Mouse (Mus musculus) brain, embryonic 14.5 days (tissue): Measurements from ENCODE around the gene 2310022A10Rik. TPM values are rescaled to one million over a fixed set of nuclear protein-coding genes. Genes with fewer than 3 reads are reported as not detected.
"Not testable (repeated sequence)": the region's sequence is repeated elsewhere in the genome, so short reads cannot be mapped to it uniquely, and the experiment has no call there.

ENCODE experiments used
- DNase-seq: peaks from one replicate; pipeline ENCODE4 v3.0.0-alpha.2; 2011; ENCODE audit warnings: low read depth
- CTCF ChIP-seq: fragments of 200-500 bp; IDR thresholded peaks from 2 replicates; pipeline ENCODE4 v1.5.1; 2012; ENCODE audit warnings: inconsistent platforms, mild to moderate bottlenecking, moderate library complexity, borderline replicate concordance; ENCODE audit not compliant: insufficient read depth, insufficient read length; ENCODE audit errors: extremely low read depth
- POLR2A ChIP-seq: fragments of 200-500 bp; IDR thresholded peaks from 2 replicates; pipeline ENCODE4 v1.6.1; 2012; ENCODE audit warnings: mild to moderate bottlenecking, inconsistent platforms, borderline replicate concordance; ENCODE audit not compliant: poor library complexity, insufficient read depth, insufficient read length, severe bottlenecking; ENCODE audit errors: extremely low read depth
- polyA plus RNA-seq: library from polyadenylated mRNA; depleted of rRNA; stranded (reverse); fragments of >200 nt; gene quantifications from 2 replicates; pipeline ENCODE4 v1.2.3, GENCODE M21; 2012; rRNA removed

The 2310022A10Rik gene
- polyA plus RNA-seq, 1 experiment: 42.8 TPM

DNA sequence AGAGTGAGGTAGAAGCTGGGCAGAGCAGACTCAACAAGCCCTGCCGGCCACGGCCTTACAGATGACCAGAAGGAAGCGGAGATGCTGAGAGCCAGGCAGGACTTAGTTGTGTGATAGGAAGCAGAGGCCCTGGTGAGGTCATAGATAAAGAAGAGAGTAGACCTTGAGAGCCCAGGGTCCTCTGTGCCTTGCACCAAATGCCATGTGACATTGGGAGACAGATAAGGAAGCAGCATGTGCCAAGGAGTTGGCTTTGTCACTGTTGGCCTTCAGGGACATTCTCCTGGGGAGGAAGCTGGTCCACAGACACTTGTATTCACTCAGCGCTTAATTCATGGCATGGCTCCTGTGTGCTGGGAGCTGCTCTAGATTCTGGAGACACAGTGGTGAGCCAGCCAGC is 56.3 kb downstream of the 2310022A10Rik start:
- TF ChIP-seq CTCF: no peak
- TF ChIP-seq POLR2A: no peak

DNA sequence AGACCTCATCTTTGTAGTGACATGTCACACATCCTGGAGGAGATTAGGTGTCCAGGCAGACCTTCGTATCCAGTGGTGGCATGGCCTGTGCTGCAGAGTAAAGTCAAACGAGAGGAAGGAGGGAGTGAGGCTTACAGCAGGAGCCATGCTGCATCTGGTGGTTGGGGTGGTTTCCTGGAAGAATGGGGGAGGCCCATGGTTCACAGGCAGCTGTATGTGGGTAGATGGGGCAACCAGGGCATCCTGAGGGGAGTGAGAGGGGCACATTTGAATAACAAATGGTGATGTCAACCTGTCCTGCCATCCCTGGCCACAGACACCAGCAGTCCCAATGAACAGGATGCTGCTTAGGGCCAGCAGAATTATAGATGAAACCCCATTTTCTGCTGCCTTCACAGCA is 56.7 kb downstream of the 2310022A10Rik start:
- TF ChIP-seq CTCF (no peak), POLR2A (no peak)
- DNase-seq: no peak

More for the DNA sequence above, 56.3 kb downstream of the 2310022A10Rik start:
- no peak for DNase-seq

DNA sequence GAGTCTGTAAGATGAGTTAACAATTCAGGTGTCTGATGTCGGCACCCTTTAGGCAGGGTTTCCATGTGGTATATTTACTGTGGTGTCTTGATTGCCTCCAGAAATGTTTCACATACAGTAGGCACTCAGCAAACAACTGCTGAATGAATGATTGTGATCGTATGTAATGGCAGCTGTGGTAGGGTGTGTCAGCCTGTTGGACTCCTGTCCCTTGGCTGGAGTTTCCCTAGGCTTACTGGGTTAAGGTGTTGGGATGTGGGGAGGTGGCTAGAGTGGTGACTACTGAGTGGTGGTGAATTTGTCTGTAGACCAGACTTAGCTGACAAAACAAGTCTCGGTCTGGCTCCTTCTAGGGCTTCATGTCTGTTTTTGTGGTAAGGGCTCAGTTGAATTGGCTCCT is 57.3 kb downstream of the 2310022A10Rik start:
- TF ChIP-seq POLR2A (no peak), CTCF (no peak)
- no peak for DNase-seq

DNA sequence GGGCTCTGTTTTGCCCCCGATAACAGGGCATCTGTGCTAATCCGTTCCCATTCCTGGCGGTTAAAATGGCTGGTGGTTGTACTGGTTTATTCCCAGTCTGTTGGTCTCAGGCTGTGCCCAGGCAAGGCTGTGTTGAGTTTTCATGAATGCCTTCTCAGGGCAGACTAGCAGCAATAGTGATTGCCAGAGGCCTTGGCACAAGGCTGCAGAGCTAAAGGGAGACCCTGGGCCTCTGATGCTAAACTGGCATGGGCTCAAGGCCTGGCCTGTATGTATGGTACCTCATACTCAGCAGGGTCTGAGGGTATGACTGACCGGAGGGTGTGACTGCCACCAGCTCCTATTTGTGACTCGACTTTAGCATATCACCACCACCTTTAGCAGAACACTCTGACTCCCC is 57.8 kb downstream of the 2310022A10Rik start:
- TF ChIP-seq POLR2A (no peak), CTCF (no peak)
- no peak for DNase-seq

DNA sequence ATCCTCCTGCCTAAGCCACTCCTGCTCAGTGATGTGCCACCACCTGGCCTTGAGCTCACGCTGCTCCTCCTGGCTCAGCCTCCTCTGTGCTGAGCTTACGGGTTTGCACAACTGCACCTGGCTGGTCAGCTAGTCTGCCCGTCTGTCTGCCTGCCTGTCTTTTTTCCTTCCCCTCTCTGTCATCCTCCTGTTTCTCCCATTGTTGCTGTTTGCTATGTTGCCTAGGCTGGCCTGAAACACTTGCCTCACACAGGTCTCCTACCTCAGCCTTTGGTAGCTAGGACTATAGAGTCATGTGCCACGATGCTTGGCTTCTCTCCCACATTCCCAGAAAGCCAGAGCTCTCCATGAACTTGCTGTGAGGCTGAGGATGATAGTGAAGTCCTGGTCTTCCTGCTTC is 59.9 kb downstream of the 2310022A10Rik start:
- TF ChIP-seq POLR2A (no peak), CTCF (no peak)
- peak; percentile 52 for DNase-seq

DNA sequence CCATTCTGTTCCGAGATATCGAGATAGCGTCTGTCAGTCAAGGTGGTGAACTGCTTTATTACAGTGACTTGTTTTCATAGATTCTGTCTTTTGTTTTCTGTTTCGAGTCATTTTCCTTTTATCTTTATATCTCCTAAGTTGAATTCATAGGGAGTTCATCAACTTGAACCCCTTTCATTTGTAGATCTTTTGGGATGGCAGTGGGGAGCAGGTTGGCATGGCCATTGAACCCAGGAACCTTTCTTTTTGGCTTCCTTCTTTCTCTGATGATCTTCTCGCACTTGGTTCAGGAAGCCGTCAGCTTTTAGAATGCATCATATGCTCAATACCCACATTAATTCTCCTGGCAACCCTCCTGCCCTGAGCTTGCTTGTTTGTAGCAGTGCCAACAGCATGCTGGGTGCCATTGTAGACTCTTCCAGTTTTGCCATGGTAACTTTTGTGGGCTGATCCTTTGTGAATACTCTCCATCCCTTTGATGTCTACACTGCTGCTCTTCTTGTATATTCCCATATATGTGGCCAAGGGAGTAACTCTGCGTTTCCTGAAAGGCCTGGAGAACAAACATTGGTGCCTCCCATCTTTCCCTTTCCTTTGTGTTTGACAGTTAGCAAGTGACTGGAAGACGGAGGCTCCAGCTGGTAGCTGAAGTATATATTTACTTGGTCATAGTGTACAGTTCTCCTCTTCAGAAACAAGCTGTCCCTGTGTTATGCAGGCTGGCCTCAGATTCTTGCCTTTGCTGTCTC is 60.9 kb downstream of the 2310022A10Rik start:
- DNase-seq: peak; percentile 94
- TF ChIP-seq POLR2A (no peak), CTCF (no peak)

DNA sequence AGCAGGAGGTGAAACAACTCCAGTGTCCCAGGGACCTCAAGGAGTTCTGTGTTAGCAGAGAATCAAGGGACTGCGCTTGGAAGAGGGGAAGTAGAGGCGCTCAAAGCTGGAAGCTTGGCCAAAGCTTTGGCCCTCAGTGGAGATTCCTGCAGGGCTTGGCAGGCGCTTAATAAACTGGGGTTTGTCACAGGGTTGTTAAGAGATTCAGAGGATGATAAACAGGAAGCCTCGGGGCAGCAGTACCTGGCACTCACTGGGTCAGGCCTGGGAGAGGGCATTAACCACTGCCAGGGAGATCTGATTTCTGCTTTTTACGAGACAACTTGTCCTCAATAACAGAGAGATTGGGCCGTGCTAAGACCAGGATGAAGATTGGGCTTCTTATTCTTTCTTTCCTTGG is 68.0 kb downstream of the 2310022A10Rik start:
- peak; percentile 25 for DNase-seq
- TF ChIP-seq POLR2A (no peak), CTCF (no peak)

DNA sequence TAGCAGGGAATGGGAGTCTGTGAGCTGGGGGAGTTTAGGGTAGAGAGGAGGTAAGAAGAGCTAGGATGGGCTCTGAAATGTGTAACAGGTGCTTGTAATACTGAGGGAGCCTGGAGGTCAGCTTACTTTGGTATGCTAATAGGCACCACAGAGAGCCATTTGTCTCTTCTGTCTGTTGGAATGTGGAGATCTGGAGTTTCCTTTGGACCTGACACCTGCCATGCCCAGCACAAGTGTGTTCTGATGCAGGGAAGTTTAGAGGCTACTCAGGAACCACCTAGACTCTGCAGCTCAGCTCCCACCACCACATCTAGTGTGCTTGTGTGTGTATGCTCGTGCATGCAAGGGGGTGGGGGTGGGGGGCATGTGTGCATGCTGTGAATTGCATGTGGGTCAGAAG is 69.2 kb downstream of the 2310022A10Rik start:
- no peak for TF ChIP-seq CTCF
- no peak for TF ChIP-seq POLR2A

DNA sequence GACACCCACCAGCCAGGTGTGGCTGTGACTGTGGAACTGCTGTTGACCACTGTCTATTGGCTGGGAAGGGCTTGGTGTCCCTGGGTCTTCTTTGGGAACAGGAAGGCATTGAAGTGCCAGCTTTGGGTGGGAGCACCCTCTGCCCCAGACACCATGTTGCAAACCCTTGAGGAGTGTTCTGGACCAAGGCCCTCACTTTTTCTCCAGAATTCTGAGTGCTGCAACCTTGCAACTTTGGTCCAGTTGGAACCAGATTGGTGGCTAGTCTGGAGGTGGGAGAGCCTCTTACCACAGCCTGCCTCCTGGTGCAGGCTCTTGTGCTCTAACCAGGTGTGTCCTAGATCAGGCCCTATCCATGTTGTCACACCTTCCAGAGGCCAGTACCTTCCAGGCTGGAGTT is 71.9 kb downstream of the 2310022A10Rik start:
- no peak for DNase-seq
- no peak for TF ChIP-seq POLR2A

More for the DNA sequence above, 69.2 kb downstream of the 2310022A10Rik start:
- DNase-seq: no peak

DNA sequence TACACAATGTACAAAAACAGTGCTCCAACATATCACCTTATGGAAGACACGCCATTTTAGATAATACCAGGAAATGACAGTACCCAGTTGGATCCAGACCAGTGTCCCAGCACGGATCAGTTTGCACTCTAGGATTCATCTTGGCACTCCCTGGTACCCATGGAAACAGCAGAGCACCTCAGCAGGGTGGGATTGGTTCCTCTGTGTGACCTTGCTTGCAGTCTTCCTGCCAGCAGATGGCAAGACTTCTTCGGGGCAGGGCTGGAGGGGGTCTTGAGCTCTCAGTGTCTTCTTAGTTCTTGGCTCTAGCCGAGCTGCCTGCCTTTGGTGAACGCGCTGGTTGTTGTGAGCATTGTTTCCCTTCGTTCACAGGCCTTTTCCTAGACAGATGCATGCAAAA is 74.7 kb downstream of the 2310022A10Rik start:
- TF ChIP-seq POLR2A (no peak), CTCF (no peak)
- DNase-seq: no peak

DNA sequence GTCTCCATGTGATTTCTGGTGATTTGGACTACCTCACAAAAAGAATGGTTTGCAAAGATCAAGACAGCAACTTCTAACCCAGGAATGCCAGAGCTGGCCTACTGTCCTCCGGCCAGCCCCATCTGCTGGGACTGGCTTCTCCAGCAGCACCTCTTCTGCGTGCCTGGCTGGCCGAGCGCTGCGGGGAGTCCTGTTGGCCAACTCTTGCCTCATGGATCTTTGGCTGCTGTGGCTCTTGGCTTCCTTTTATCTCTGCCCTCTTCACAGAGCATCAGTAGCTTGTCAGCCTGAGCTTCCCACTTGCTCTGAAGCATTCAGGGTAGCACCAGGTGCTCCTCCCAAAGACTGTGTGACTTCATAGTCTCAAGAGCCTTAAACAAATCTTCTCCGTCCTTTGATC is 75.2 kb downstream of the 2310022A10Rik start:
- DNase-seq: no peak
- TF ChIP-seq POLR2A: no peak
- TF ChIP-seq CTCF: no peak

DNA sequence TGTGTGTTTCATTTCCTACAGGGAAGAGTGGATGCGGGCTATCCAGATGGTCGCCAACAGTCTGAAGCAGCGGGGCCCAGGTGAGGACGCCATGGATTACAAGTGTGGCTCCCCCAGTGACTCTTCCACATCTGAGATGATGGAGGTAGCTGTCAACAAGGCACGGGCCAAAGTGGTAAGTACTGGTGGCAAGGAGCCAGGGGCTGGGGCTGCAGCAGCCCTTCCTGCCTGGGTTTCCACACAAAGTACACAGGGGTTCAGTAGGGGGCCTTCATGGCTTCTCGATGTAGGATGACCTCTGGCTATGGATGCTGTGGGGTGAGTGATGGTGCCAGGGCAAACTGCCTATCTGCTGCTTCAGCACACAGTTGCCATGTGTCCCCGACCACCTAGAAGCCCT is 75.8 kb downstream of the 2310022A10Rik start:
- DNase-seq: not testable (repeated sequence)

DNA sequence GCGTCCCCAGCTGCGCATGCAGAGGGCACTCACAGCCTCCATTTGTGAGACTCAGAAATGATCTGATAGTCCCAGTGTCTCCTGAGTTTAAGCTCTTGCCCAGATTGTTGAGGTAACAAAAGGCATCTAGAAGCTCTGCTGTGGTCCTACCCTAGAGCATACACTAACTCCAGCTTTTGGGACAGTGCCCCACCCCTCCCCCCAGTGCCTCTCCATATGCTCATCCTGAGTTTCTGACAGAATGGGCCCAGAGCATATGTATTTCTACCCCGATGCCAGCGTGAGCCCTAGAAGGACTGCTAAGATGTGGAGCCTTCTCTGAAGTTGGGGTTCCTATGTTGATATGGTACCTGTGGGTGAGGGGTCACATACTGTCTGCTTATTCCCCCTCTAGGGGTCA is 78.4 kb downstream of the 2310022A10Rik start:
- DNase-seq: no peak
- TF ChIP-seq CTCF: no peak
- TF ChIP-seq POLR2A: no peak

Other genes with a start within 250 kb of the 2310022A10Rik start
- 24.3 and 24.4 TPM in 2 replicates for gene Ltbp4, start 215.5 kb upstream of the 2310022A10Rik start, polyA plus RNA-seq
- gene Shkbp1, start 197.2 kb upstream of the 2310022A10Rik start, polyA plus RNA-seq: 142 and 232 TPM in 2 replicates
- 0.20 TPM in 1 of 2 replicates, not detected in the other for gene Gm20479, start 195.8 kb upstream of the 2310022A10Rik start, polyA plus RNA-seq
- 21.0 and 30.4 TPM in 2 replicates for gene Sptbn4, start 105.5 kb upstream of the 2310022A10Rik start, polyA plus RNA-seq
- 13.9 and 19.1 TPM in 2 replicates for gene Blvrb, start 105.3 kb upstream of the 2310022A10Rik start, polyA plus RNA-seq
- 7.8 and 12.6 TPM in 2 replicates for gene Sertad3, start 79.5 kb upstream of the 2310022A10Rik start, polyA plus RNA-seq
- gene Sertad1, start 66.3 kb upstream of the 2310022A10Rik start, polyA plus RNA-seq: 4.7 and 5.7 TPM in 2 replicates
- gene Prx, start 53.9 kb upstream of the 2310022A10Rik start, polyA plus RNA-seq: 1.8 and 2.4 TPM in 2 replicates
- 1.5 and 1.8 TPM in 2 replicates for gene Hipk4, start 30.0 kb upstream of the 2310022A10Rik start, polyA plus RNA-seq
- gene Pld3, start within 50 bp of the 2310022A10Rik start, polyA plus RNA-seq: 192 and 200 TPM in 2 replicates
- 74.2 and 78.8 TPM in 2 replicates for gene Akt2, start 38.3 kb downstream of the 2310022A10Rik start, polyA plus RNA-seq
- 57.7 and 64.6 TPM in 2 replicates for gene Ttc9b, start 100.7 kb downstream of the 2310022A10Rik start, polyA plus RNA-seq
- 76.8 and 93.9 TPM in 2 replicates for gene Map3k10, start 121.4 kb downstream of the 2310022A10Rik start, polyA plus RNA-seq
- gene Zfp607b, start 136.1 kb downstream of the 2310022A10Rik start, polyA plus RNA-seq: 6.6 and 7.3 TPM in 2 replicates
- gene Zfp60, start 178.2 kb downstream of the 2310022A10Rik start, polyA plus RNA-seq: 37.7 and 46.4 TPM in 2 replicates